Mouse (Mus musculus) kidney, embryonic 14.5 days (tissue): ENCODE measurements around the gene Mdc1. TPM values are rescaled to one million over a fixed set of nuclear protein-coding genes. Genes with fewer than 3 reads are reported as not detected.

ENCODE experiments used
- ATAC-seq: fragments of 200-750 bp; cut with Nextera tagmentation; 2 replicates; pipeline ENCODE4 v1.8.0; 2017; ENCODE audit warnings: moderate number of reproducible peaks, mild to moderate bottlenecking, moderate TSS enrichment, moderate library complexity; ENCODE audit not compliant: low FRiP score, low TSS enrichment
- H3K27ac ChIP-seq: fragments of 300-500 bp; sonication (generic); 2 replicates; pipeline ENCODE4 v1.5.1; 2014; ENCODE audit warnings: low read depth, mild to moderate bottlenecking, low read length, moderate library complexity, mixed read lengths
- H3K27me3 ChIP-seq: fragments of 300-500 bp; sonication (generic); 2 replicates; pipeline ENCODE4 v1.6.1; 2014; ENCODE audit warnings: mild to moderate bottlenecking, low read length; ENCODE audit not compliant: control insufficient read depth, insufficient read depth
- H3K36me3 ChIP-seq: fragments of 300-500 bp; sonication (generic); 2 replicates; pipeline ENCODE4 v1.6.1; 2014; ENCODE audit warnings: low read length, mixed read lengths; ENCODE audit not compliant: control insufficient read depth, insufficient read depth
- H3K4me1 ChIP-seq: fragments of 300-500 bp; sonication (generic); 2 replicates; pipeline ENCODE4 v1.6.1; 2014; ENCODE audit warnings: low read length, mixed read lengths; ENCODE audit not compliant: control insufficient read depth, insufficient read depth
- H3K4me2 ChIP-seq: fragments of 300-500 bp; sonication (generic); replicated peaks from 2 replicates; pipeline ENCODE4 v1.6.1; 2014; ENCODE audit warnings: low read depth, mild to moderate bottlenecking, low read length
- H3K4me3 ChIP-seq: fragments of 300-500 bp; sonication (generic); 2 replicates; pipeline ENCODE4 v1.5.1; 2014; ENCODE audit warnings: mild to moderate bottlenecking, low read length
- H3K9ac ChIP-seq: fragments of 300-500 bp; sonication (generic); 2 replicates; pipeline ENCODE4 v1.6.1; 2014; ENCODE audit warnings: low read depth, mild to moderate bottlenecking, low read length, moderate library complexity
- H3K9me3 ChIP-seq: fragments of 300-500 bp; sonication (generic); 2 replicates; pipeline ENCODE4 v1.6.1; 2016; ENCODE audit warnings: low read length; ENCODE audit not compliant: control insufficient read depth
- WGBS: fragments of 180-500 bp; shearing (Covaris S2); extraction: QIAGEN DNeasy Blood & Tissue Kit; methylation state at CpG from one replicate; pipeline ENCODE4 v1.1.7; 2014; 5-methylcytosine and 5-hydroxymethylcytosine counted together
- polyA plus RNA-seq: library from polyadenylated mRNA; unstranded; fragments of >200 nt; fragmentation: Nextera tagmentation; extraction: Ambion mirVana; gene quantifications from 2 replicates; pipeline ENCODE4 v1.2.1, GENCODE M21; 2014

The Mdc1 gene
- polyA plus RNA-seq = 13.1 and 16.5 TPM in 2 replicates

GRCm38 (mm10) chr17:35841076-35841950 is at the start of gene Mdc1:
Gene Mdc1 (plus strand): TSS chr17:35841515.
- under 1% methylated on average over 59 of the region's 59 CpGs for WGBS
- ATAC-seq = peak; percentile 91
- Histone ChIP-seq H3K4me3 (peak within 1 kb of the TSS; percentile 58), H3K4me2 (peak within 1 kb of the TSS; percentile 74), H3K27ac (peak within 1 kb of the TSS; percentile 65), H3K9ac (peak within 1 kb of the TSS; percentile 67), H3K36me3 (peaks cover 24% of the 10 kb centered on the region), H3K9me3 (no peaks in the 10 kb centered on the region), H3K4me1 (peaks cover 16% of the 10 kb centered on the region; the same call in 1 of the 2 replicates), H3K27me3 (no peaks in the 10 kb centered on the region)

- Histone ChIP-seq H3K27ac (no peak overlapping the region), H3K4me3 (no peak overlapping the region), H3K27me3 (no peaks in the 10 kb centered on the region), H3K9me3 (no peaks in the 10 kb centered on the region), H3K36me3 (no peaks in the 10 kb centered on the region), H3K4me2 (no peak overlapping the region), H3K9ac (no peak overlapping the region), H3K4me1 (no peaks in the 10 kb centered on the region)
- WGBS = 88% methylated on average over 2 of the region's 2 CpGs
- ATAC-seq = no peak
These were observed 48.5 kb upstream of the Mdc1 start for GRCm38 (mm10) chr17:35792837-35793236.

- Histone ChIP-seq H3K9me3 (no peaks in the 10 kb centered on the region), H3K4me1 (no peaks in the 10 kb centered on the region), H3K4me2 (no peak overlapping the region), H3K27me3 (no peaks in the 10 kb centered on the region), H3K27ac (no peak overlapping the region), H3K9ac (no peak overlapping the region), H3K36me3 (no peaks in the 10 kb centered on the region), H3K4me3 (no peak overlapping the region)
- no peak for ATAC-seq
- WGBS = 53% methylated on average over 2 of the region's 2 CpGs
These were observed 46.2 kb upstream of the Mdc1 start for GRCm38 (mm10) chr17:35795099-35795498.

GRCm38 (mm10) chr17:35795656-35796055 is 45.7 kb upstream of the Mdc1 start:
- Histone ChIP-seq H3K4me1 (no peaks in the 10 kb centered on the region), H3K9ac (no peak overlapping the region), H3K4me2 (no peak overlapping the region), H3K36me3 (no peaks in the 10 kb centered on the region), H3K4me3 (no peak overlapping the region), H3K27me3 (no peaks in the 10 kb centered on the region), H3K9me3 (no peaks in the 10 kb centered on the region), H3K27ac (no peak overlapping the region)
- WGBS = 80% methylated on average over 6 of the region's 6 CpGs
- no peak for ATAC-seq

GRCm38 (mm10) chr17:35796835-35797234 is 44.5 kb upstream of the Mdc1 start:
- ATAC-seq = no peak
- Histone ChIP-seq H3K9ac (no peak overlapping the region), H3K4me3 (no peak overlapping the region), H3K4me1 (no peaks in the 10 kb centered on the region), H3K4me2 (no peak overlapping the region), H3K36me3 (no peaks in the 10 kb centered on the region), H3K27me3 (no peaks in the 10 kb centered on the region), H3K9me3 (no peaks in the 10 kb centered on the region), H3K27ac (no peak overlapping the region)
- 63% methylated on average over 5 of the region's 5 CpGs for WGBS

- H3K4me3 ChIP-seq = no peak overlapping the region
- H3K4me2 ChIP-seq = no peak overlapping the region
- H3K4me1 ChIP-seq = no peaks in the 10 kb centered on the region
- H3K27me3 ChIP-seq = no peaks in the 10 kb centered on the region
- ATAC-seq = no peak
- no peak overlapping the region for H3K27ac ChIP-seq
- no peaks in the 10 kb centered on the region for H3K36me3 ChIP-seq
- H3K9ac ChIP-seq = no peak overlapping the region
- no peaks in the 10 kb centered on the region for H3K9me3 ChIP-seq
- whole genome bisulfite sequencing = 78% methylated on average over 2 of the region's 2 CpGs
These were observed 40.4 kb upstream of the Mdc1 start for GRCm38 (mm10) chr17:35800905-35801304.

- no peak overlapping the region for H3K9ac ChIP-seq
- H3K27ac ChIP-seq = no peak overlapping the region
- no peaks in the 10 kb centered on the region for H3K36me3 ChIP-seq
- H3K4me2 ChIP-seq = no peak overlapping the region
- H3K9me3 ChIP-seq = no peaks in the 10 kb centered on the region
- 57% methylated on average over 6 of the region's 6 CpGs for WGBS
- ATAC-seq = no peak
- no peaks in the 10 kb centered on the region for H3K27me3 ChIP-seq
- H3K4me3 ChIP-seq = no peak overlapping the region
- no peaks in the 10 kb centered on the region for H3K4me1 ChIP-seq
These were observed 38.3 kb upstream of the Mdc1 start for GRCm38 (mm10) chr17:35803020-35803419.

- ATAC-seq = no peak
- H3K27ac ChIP-seq = no peak overlapping the region
These were observed 37.4 kb upstream of the Mdc1 start for GRCm38 (mm10) chr17:35803858-35804399.

GRCm38 (mm10) chr17:35808073-35808472 is 33.2 kb upstream of the Mdc1 start:
- no peak overlapping the region for H3K9ac ChIP-seq
- no peaks in the 10 kb centered on the region for H3K36me3 ChIP-seq
- peaks cover 5% of the 10 kb centered on the region; the same call in 1 of the 2 replicates for H3K4me1 ChIP-seq
- WGBS = 79% methylated on average over 9 of the region's 9 CpGs
- no peak overlapping the region for H3K4me3 ChIP-seq
- no peaks in the 10 kb centered on the region for H3K9me3 ChIP-seq
- no peak overlapping the region for H3K27ac ChIP-seq
- no peaks in the 10 kb centered on the region for H3K27me3 ChIP-seq
- no peak overlapping the region for H3K4me2 ChIP-seq
- no peak for ATAC-seq

More at GRCm38 (mm10) chr17:35803858-35804399, 37.4 kb upstream of the Mdc1 start:
- Histone ChIP-seq H3K4me2 (no peak overlapping the region), H3K27me3 (no peaks in the 10 kb centered on the region), H3K4me1 (no peaks in the 10 kb centered on the region), H3K4me3 (no peak overlapping the region), H3K36me3 (no peaks in the 10 kb centered on the region), H3K9ac (no peak overlapping the region), H3K9me3 (no peaks in the 10 kb centered on the region)
- WGBS = 84% methylated on average over 4 of the region's 4 CpGs
